Mouse (Mus musculus) liver, adult 2 months (tissue): ENCODE results near the gene Ppp1ca. TPM values are rescaled to one million over a fixed set of nuclear protein-coding genes. Genes with fewer than 3 reads are reported as not detected.

ENCODE experiments used
- DNase-seq: peaks from one replicate; pipeline ENCODE4 v3.0.0-alpha.2; 2011; ENCODE audit warnings: low read depth, low spot score; ENCODE audit errors: extremely low read depth
- H3K27ac ChIP-seq: fragments of 200-500 bp; replicated peaks from 2 replicates; pipeline ENCODE4 v1.5.1; 2012; ENCODE audit warnings: low read depth, mild to moderate bottlenecking, control low read depth, inconsistent platforms, low read length; ENCODE audit not compliant: insufficient read depth
- H3K27me3 ChIP-seq: fragments of 200-500 bp; 2 replicates; pipeline ENCODE4 v1.6.1; 2012; ENCODE audit warnings: mild to moderate bottlenecking, moderate library complexity, low read length, inconsistent platforms; ENCODE audit not compliant: control insufficient read depth, insufficient read depth
- H3K36me3 ChIP-seq: fragments of 200-500 bp; 2 replicates; pipeline ENCODE4 v1.6.1; 2012; ENCODE audit warnings: low read length, inconsistent platforms; ENCODE audit not compliant: control insufficient read depth, insufficient read depth
- H3K4me1 ChIP-seq: fragments of 200-500 bp; 2 replicates; pipeline ENCODE4 v1.6.1; 2011; ENCODE audit warnings: low read length; ENCODE audit not compliant: control insufficient read depth, insufficient read depth
- H3K4me3 ChIP-seq: fragments of 200-500 bp; 2 replicates; pipeline ENCODE4 v1.5.1; 2011; ENCODE audit warnings: low read depth, mild to moderate bottlenecking, control low read depth, low read length, moderate library complexity; ENCODE audit not compliant: insufficient read depth
- H3K79me2 ChIP-seq: fragments of 200-500 bp; 2 replicates; pipeline ENCODE4 v1.6.1; 2012; ENCODE audit warnings: inconsistent platforms, mild to moderate bottlenecking, low read length, moderate library complexity; ENCODE audit not compliant: control insufficient read depth, insufficient read depth
- H3K9ac ChIP-seq: fragments of 200-500 bp; 2 replicates; pipeline ENCODE4 v1.6.1; 2012; ENCODE audit warnings: low read depth, mild to moderate bottlenecking, control low read depth, inconsistent platforms, low read length
- CTCF ChIP-seq: fragments of 200-500 bp; IDR thresholded peaks from 2 replicates; pipeline ENCODE4 v1.5.1; 2011; ENCODE audit warnings: low read depth, low read length, control low read depth
- POLR2A ChIP-seq: fragments of 200-500 bp; IDR thresholded peaks from 2 replicates; pipeline ENCODE4 v1.6.1; 2011; ENCODE audit warnings: low read length, control low read depth; ENCODE audit not compliant: insufficient read depth; ENCODE audit errors: extremely low read depth
- WGBS: fragments of 180-500 bp; shearing (Covaris S2); methylation state at CpG from one replicate; pipeline ENCODE4 v1.1.7; 2018; 5-methylcytosine and 5-hydroxymethylcytosine counted together
- polyA plus RNA-seq: library from polyadenylated mRNA; depleted of rRNA; stranded (reverse); fragments of >200 nt; gene quantifications from 2 replicates; pipeline ENCODE4 v1.2.3, GENCODE M21; 2012
- total RNA-seq: library from RNA; depleted of rRNA; stranded (reverse); fragments of >200 nt; gene quantifications from 2 replicates; pipeline ENCODE4 v1.2.3, GENCODE M21; 2014

Gene Ppp1ca
- total and polyA plus RNA-seq, 2 experiments: 170 to 399 TPM

GRCm38 (mm10) chr19:4204889-4205288 lies 13.0 kb downstream of the Ppp1ca start:
- Histone ChIP-seq H3K4me3 (no peak overlapping the region), H3K79me2 (no peaks in the 10 kb centered on the region), H3K36me3 (no peaks in the 10 kb centered on the region), H3K9ac (no peak overlapping the region), H3K4me1 (peaks cover 10% of the 10 kb centered on the region), H3K27me3 (no peaks in the 10 kb centered on the region), H3K27ac (no peak overlapping the region)
- 75% methylated on average over 4 of the region's 4 CpGs for WGBS
- TF ChIP-seq POLR2A: no peak
- TF ChIP-seq CTCF: no peak
- DNase-seq: no peak

GRCm38 (mm10) chr19:4206971-4207370 lies 15.1 kb downstream of the Ppp1ca start:
- Histone ChIP-seq H3K4me3 (no peak overlapping the region), H3K27ac (no peak overlapping the region), H3K36me3 (no peaks in the 10 kb centered on the region), H3K79me2 (no peaks in the 10 kb centered on the region), H3K27me3 (no peaks in the 10 kb centered on the region), H3K9ac (no peak overlapping the region), H3K4me1 (0 out of 2 replicates have a peak, but pooled peaks cover 3% of the 10 kb centered on the region)
- TF ChIP-seq CTCF (peak; percentile 100), POLR2A (no peak)
- 3% methylated on average over 2 of the region's 2 CpGs for whole genome bisulfite sequencing
- DNase-seq: peak; percentile 60

DNA sequence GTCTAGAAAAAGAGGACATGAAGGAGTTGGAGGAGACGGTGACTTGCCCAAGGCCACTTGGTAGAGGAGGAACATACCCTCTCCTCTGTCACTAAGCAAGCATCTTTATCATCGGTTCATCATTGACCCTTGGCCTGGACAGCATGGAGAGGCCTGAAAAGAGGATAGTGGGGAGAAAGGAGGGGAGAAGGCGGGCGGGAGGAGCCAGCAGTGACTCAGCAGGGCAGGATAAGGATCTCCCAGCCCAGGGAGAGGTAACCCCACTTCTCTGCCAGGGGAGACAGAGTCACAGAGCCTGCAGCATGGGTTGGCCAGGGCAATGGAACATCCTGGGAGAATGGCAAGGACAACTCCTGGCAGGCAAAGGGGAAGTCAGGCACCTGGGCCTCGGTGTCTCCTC lies 16.7 kb downstream of the Ppp1ca start:
- no peak overlapping the region for H3K27ac ChIP-seq
- TF ChIP-seq POLR2A: no peak
- no peak for TF ChIP-seq CTCF
- no peak overlapping the region for H3K9ac ChIP-seq
- no peaks in the 10 kb centered on the region for H3K79me2 ChIP-seq
- H3K4me1 ChIP-seq: peaks cover under 1% of the 10 kb centered on the region; the same call in 1 of the 2 replicates
- DNase-seq: no peak
- WGBS: 88% methylated on average over 5 of the region's 5 CpGs
- H3K36me3 ChIP-seq: no peaks in the 10 kb centered on the region
- H3K4me3 ChIP-seq: no peak overlapping the region
- no peaks in the 10 kb centered on the region for H3K27me3 ChIP-seq

DNA sequence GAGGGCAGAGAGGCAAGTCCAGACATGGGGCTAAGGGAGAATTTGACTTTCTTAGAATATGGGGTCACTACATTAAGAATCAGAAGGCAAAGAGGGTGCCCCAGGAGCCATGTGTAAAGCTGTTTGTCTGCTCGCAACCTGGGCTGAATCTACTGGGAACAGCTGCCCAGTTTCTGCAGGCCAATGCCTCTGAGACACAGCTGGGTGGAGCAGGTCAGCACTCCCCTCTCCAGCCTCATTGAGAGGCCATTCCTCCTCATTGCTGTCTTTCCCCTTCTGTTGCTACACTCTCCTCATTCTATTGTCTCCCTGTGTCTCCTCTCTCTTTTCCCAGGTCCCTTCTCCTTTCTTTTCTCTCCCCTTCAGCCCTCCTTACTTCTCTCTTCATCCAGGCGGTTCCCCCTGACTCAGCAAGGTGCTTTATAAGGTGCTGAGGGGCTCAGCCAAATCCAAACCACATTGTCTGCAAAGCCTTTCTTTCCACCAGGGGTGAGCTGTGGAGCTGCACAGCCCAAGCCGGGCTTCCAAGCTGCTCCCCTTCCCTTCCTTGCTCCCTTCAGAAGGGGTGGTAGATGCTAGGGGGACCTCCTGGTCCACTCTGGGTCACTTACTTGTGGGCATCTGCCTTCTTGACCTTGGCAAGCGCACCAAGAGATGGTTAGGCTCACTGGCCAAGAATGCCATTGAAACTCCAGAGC lies 20.2 kb downstream of the Ppp1ca start:
- no peak overlapping the region for H3K27ac ChIP-seq
- H3K36me3 ChIP-seq: no peaks in the 10 kb centered on the region
- DNase-seq: no peak
- TF ChIP-seq POLR2A: no peak
- no peak for TF ChIP-seq CTCF
- no peak overlapping the region for H3K9ac ChIP-seq
- WGBS: 88% methylated on average over 4 of the region's 4 CpGs
- no peak overlapping the region for H3K4me3 ChIP-seq
- peaks cover 5% of the 10 kb centered on the region; the same call in 1 of the 2 replicates for H3K4me1 ChIP-seq
- no peaks in the 10 kb centered on the region for H3K79me2 ChIP-seq
- H3K27me3 ChIP-seq: no peaks in the 10 kb centered on the region

- TF ChIP-seq CTCF (no peak), POLR2A (no peak)
- Histone ChIP-seq H3K27me3 (no peaks in the 10 kb centered on the region), H3K4me3 (no peak overlapping the region), H3K9ac (no peak overlapping the region), H3K27ac (no peak overlapping the region), H3K36me3 (no peaks in the 10 kb centered on the region), H3K4me1 (peaks cover 5% of the 10 kb centered on the region; the same call in 1 of the 2 replicates), H3K79me2 (no peaks in the 10 kb centered on the region)
- WGBS: 16% methylated on average over 9 of the region's 9 CpGs
- DNase-seq: peak; percentile 52
Observed at GRCm38 (mm10) chr19:4213524-4213974, 21.7 kb downstream of the Ppp1ca start.
